8 mouse cellular contexts compared by ENCODE assay signal in genomic region chr5:124862013-124862866, GRCm38 (mm10). TPM values are rescaled to one million over a fixed set of nuclear protein-coding genes. Genes with fewer than 3 reads are reported as not detected.
DNase-seq lines count a peak whose midpoint lies in the region; ATAC-seq lines count a peak whose summit lies in the region.

TSS of gene Ccdc92 (minus strand) at chr5:124862424.
TSS of gene Zfp664 (plus strand) at chr5:124862691.

- peaks cover 3% of the 10 kb centered on the region; the same call in 1 of the 2 replicates for H3K36me3 ChIP-seq in lung, embryonic 16.5 days (ENCODE audit: control insufficient read depth, insufficient read depth, low read length)

- ATAC-seq in hematopoietic stem cell, adult 5-6 weeks (replicated peaks in 1 of 2; ENCODE audit: insufficient read depth in 1 of 2, low FRiP score in 2 of 2, low TSS enrichment in 1 of 2, low read depth in 1 of 2, poor library complexity in 2 of 2, severe bottlenecking in 2 of 2): peak; percentile 86 to 92
- ATAC-seq in lung, embryonic 16.5 days (ENCODE audit: low read depth): peak; percentile 93

- H3K27me3 ChIP-seq in lung, embryonic 16.5 days (ENCODE audit: control insufficient read depth, insufficient read depth, low read depth, low read length): peaks cover 20% of the 10 kb centered on the region

- under 1% methylated on average over 80 of the region's 103 CpGs for WGBS in lung, embryonic 16.5 days

- H3K9ac ChIP-seq in lung, embryonic 16.5 days (ENCODE audit: low read length): peak within 1 kb of the TSS; percentile 93

- no peaks in the 10 kb centered on the region for H3K9me3 ChIP-seq in lung, embryonic 16.5 days (ENCODE audit: control insufficient read depth, low read length)

- H3K4me1 ChIP-seq in lung, embryonic 16.5 days (replicated peaks; ENCODE audit: control insufficient read depth, insufficient read depth, low read length): peaks cover 11% of the 10 kb centered on the region

- H3K4me3 ChIP-seq in lung, embryonic 16.5 days (ENCODE audit: low read length): peak within 1 kb of the TSS; percentile 94

- H3K27ac ChIP-seq in lung, embryonic 16.5 days (ENCODE audit: low read length): peak within 1 kb of the TSS; percentile 93

- H3K4me2 ChIP-seq in lung, embryonic 16.5 days (ENCODE audit: low read depth, low read length): peak within 1 kb of the TSS; percentile 97

- DNase-seq in MEL-GATA-1-ER (ENCODE audit: extremely low read depth, low read depth): peak; percentile 72
- DNase-seq in cerebellum, adult 8-10 months: peak; percentile 96
- DNase-seq in forelimb bud, embryonic 11.5 days (ENCODE audit: low read depth, low spot score): peak; percentile 99
- DNase-seq in layer of hippocampus, adult 9-10 months (ENCODE audit: low spot score): peak; percentile 70
- DNase-seq in ovary, postnatal 10 days (ENCODE audit: low spot score): peak; percentile 81
- DNase-seq in thymus, postnatal 10 days (ENCODE audit: low spot score in 2 of 2): peak; percentile 97 to 99

RNA-seq across cellular contexts. Expression of gene Ccdc92, which starts in this region (rescaled TPM):
- 1.3 TPM in 1 of 2 replicates, not detected in the other for total RNA-seq in hematopoietic stem cell, adult 5-6 weeks (2017)
- polyA plus RNA-seq in lung, embryonic 16.5 days (2015; fragmentation: Nextera tagmentation; extraction: Ambion mirVana): 9.9 and 11.7 TPM in 2 replicates

RNA-seq across cellular contexts. Expression of gene Zfp664, which starts in this region (rescaled TPM):
- total RNA-seq in hematopoietic stem cell, adult 5-6 weeks (2017): 29.1 and 30.4 TPM in 2 replicates
- 91.1 and 92.9 TPM in 2 replicates for polyA plus RNA-seq in lung, embryonic 16.5 days (2015; fragmentation: Nextera tagmentation; extraction: Ambion mirVana)

Comparison
In these comparisons a context has a peak if more than half of its experiments do, and no peak if none do; other contexts are left out.
1. Peak in every context shown above with its lines: DNase-seq, ATAC-seq, H3K4me3 ChIP-seq and H3K27ac ChIP-seq.